Mouse (Mus musculus) brain, embryonic 14.5 days (tissue): ENCODE results near the gene Jag2. TPM values are rescaled to one million over a fixed set of nuclear protein-coding genes. Genes with fewer than 3 reads are reported as not detected.

Experiments
- DNase-seq: peaks from one replicate; pipeline ENCODE4 v3.0.0-alpha.2; 2011; ENCODE audit warnings: low read depth
- CTCF ChIP-seq: fragments of 200-500 bp; IDR thresholded peaks from 2 replicates; pipeline ENCODE4 v1.5.1; 2012; ENCODE audit warnings: inconsistent platforms, mild to moderate bottlenecking, moderate library complexity, borderline replicate concordance; ENCODE audit not compliant: insufficient read depth, insufficient read length; ENCODE audit errors: extremely low read depth
- POLR2A ChIP-seq: fragments of 200-500 bp; IDR thresholded peaks from 2 replicates; pipeline ENCODE4 v1.6.1; 2012; ENCODE audit warnings: mild to moderate bottlenecking, inconsistent platforms, borderline replicate concordance; ENCODE audit not compliant: poor library complexity, insufficient read depth, insufficient read length, severe bottlenecking; ENCODE audit errors: extremely low read depth
- polyA plus RNA-seq: library from polyadenylated mRNA; depleted of rRNA; stranded (reverse); fragments of >200 nt; gene quantifications from 2 replicates; pipeline ENCODE4 v1.2.3, GENCODE M21; 2012

Jag2 gene
- polyA plus RNA-seq, 1 experiment = 74.7 TPM

- peak; percentile 75 for DNase-seq
- TF ChIP-seq CTCF (peak; percentile 88), POLR2A (no peak)
Measured at GRCm38 (mm10) chr12:112873452-112874190, 56.0 kb downstream of the Jag2 start.

GRCm38 (mm10) chr12:112872991-112873390 lies 56.6 kb downstream of the Jag2 start:
- DNase-seq = no peak
- TF ChIP-seq POLR2A (no peak), CTCF (no peak)

- DNase-seq = no peak
- no peak for TF ChIP-seq POLR2A
- TF ChIP-seq CTCF = no peak
Measured at GRCm38 (mm10) chr12:112871272-112871671, 58.3 kb downstream of the Jag2 start.

- no peak for DNase-seq
- TF ChIP-seq POLR2A = no peak
- TF ChIP-seq CTCF = no peak
Measured at GRCm38 (mm10) chr12:112870775-112871174, 58.8 kb downstream of the Jag2 start.

- DNase-seq = no peak
- no peak for TF ChIP-seq POLR2A
- TF ChIP-seq CTCF = no peak
Measured at GRCm38 (mm10) chr12:112869783-112870204, 59.8 kb downstream of the Jag2 start.

- DNase-seq = no peak
- TF ChIP-seq POLR2A (no peak), CTCF (no peak)
Measured at GRCm38 (mm10) chr12:112868178-112869087, 61.1 kb downstream of the Jag2 start, which contains the start of gene Gpr132. Gene Gpr132, minus strand, starts transcription at chr12:112868228.

- DNase-seq = no peak
- TF ChIP-seq CTCF (no peak), POLR2A (no peak)
Measured at GRCm38 (mm10) chr12:112867106-112867674, 62.4 kb downstream of the Jag2 start.

GRCm38 (mm10) chr12:112866467-112867080 lies 63.0 kb downstream of the Jag2 start:
- no peak for DNase-seq
- TF ChIP-seq POLR2A = no peak
- TF ChIP-seq CTCF = no peak

- no peak for DNase-seq
- TF ChIP-seq CTCF (no peak), POLR2A (no peak)
Measured at GRCm38 (mm10) chr12:112864804-112865203, 64.8 kb downstream of the Jag2 start.

GRCm38 (mm10) chr12:112861911-112862321 lies 67.7 kb downstream of the Jag2 start:
- no peak for DNase-seq
- TF ChIP-seq POLR2A = no peak
- no peak for TF ChIP-seq CTCF

- DNase-seq = no peak
- no peak for TF ChIP-seq POLR2A
- TF ChIP-seq CTCF = no peak
Measured at GRCm38 (mm10) chr12:112860765-112861164, 68.8 kb downstream of the Jag2 start.
